Comparison of ENCODE assay signal across 24 mouse cellular contexts in the genomic region with DNA sequence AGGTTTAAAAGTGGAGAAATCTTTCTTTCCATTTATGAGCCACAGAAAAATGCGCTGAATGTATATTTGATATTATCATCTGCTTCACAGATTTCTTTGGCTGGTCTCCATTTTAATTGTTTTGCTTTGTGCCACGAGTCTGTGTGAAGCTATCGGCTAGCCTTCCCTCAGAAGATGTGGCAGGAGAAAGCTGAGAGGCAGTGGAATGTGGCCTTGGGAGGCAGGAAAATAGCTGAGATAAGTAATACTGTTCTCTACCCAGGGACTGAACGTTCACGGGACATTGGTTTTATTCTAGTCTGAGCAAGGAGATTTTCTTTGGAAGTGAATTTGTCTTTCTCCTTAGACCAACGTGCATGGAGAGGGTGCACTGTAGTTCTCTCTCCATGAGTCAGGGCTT.
DNase-seq lines count a peak whose midpoint lies in the region; ATAC-seq lines count a peak whose summit lies in the region.
"Had no signal": no experiment of that assay in that cellular context is flagged by ENCODE, and none has a peak within 500 bp of the region (broad histone marks: within the 10 kb centered on the region; RNA-seq: fewer than 3 reads in every experiment).

No protein-coding gene starts in this region.

- peak; percentile 68 for DNase-seq in embryonic facial prominence, embryonic 14.5 days (ENCODE audit: low spot score)
- no peak for DNase-seq in embryonic facial prominence, embryonic 10.5 days (ENCODE audit: low spot score)
- no peak for DNase-seq in kidney, adult 8-10 months
- peak; percentile 16 for DNase-seq in ovary, postnatal 36 days (ENCODE audit: low spot score)
- DNase-seq in ovary, postnatal 10 days (ENCODE audit: low spot score) = no peak
- no peak for DNase-seq in liver, embryonic 11.5 days (ENCODE audit: low spot score)
- DNase-seq: cerebellum, adult 8-10 months; cerebellum, postnatal 25 days; heart, adult 2 months; kidney, postnatal 14 days; layer of hippocampus, adult 9-11 months; liver, postnatal 0 days; lung, postnatal 10 days; right cerebral cortex, postnatal 4 days; thymus, postnatal 4 days had no signal

- H3K4me1 ChIP-seq in embryonic facial prominence, embryonic 14.5 days (ENCODE audit: control insufficient read depth, insufficient read depth, low read length) = 0 out of 2 replicates have a peak, but pooled peaks cover 8% of the 10 kb centered on the region
- peaks cover 4% of the 10 kb centered on the region; the same call in 1 of the 2 replicates for H3K4me1 ChIP-seq in embryonic facial prominence, embryonic 10.5 days
- peaks cover 18% of the 10 kb centered on the region for H3K4me1 ChIP-seq in kidney, embryonic 16.5 days (ENCODE audit: insufficient read depth, low read length)
- no peaks in the 10 kb centered on the region for H3K4me1 ChIP-seq in liver, embryonic 11.5 days (replicated peaks; ENCODE audit: control insufficient read depth, insufficient read depth, low read length)
- H3K4me1 ChIP-seq: forebrain, embryonic 10.5 days; liver, embryonic 12.5 days; midbrain, embryonic 13.5 days had no signal

- H3K4me3 ChIP-seq in embryonic facial prominence, embryonic 14.5 days (ENCODE audit: low read depth, low read length) = no peak overlapping the region
- no peak overlapping the region for H3K4me3 ChIP-seq in embryonic facial prominence, embryonic 10.5 days
- H3K4me3 ChIP-seq in kidney, embryonic 16.5 days (ENCODE audit: low read length) = no peak overlapping the region
- no peak overlapping the region for H3K4me3 ChIP-seq in liver, embryonic 11.5 days (ENCODE audit: low read depth, low read length)
- H3K4me3 ChIP-seq: forebrain, embryonic 10.5 days; heart, adult 2 months; liver, embryonic 12.5 days; midbrain, embryonic 13.5 days had no signal

- ATAC-seq in embryonic facial prominence, embryonic 14.5 days (ENCODE audit: low read depth) = no peak
- no peak for ATAC-seq in kidney, embryonic 16.5 days (ENCODE audit: low FRiP score, low TSS enrichment)
- ATAC-seq in liver, embryonic 11.5 days (replicated peaks; ENCODE audit: low FRiP score) = no peak
- ATAC-seq: forebrain, embryonic 16.5 days; intestine, postnatal 0 days; liver, embryonic 12.5 days; liver, postnatal 0 days; midbrain, embryonic 13.5 days had no signal

- H3K27me3 ChIP-seq in embryonic facial prominence, embryonic 14.5 days (replicated peaks; ENCODE audit: control insufficient read depth, insufficient read depth, low read length) = no peaks in the 10 kb centered on the region
- H3K27me3 ChIP-seq in embryonic facial prominence, embryonic 10.5 days (replicated peaks; ENCODE audit: low read depth, poor library complexity, severe bottlenecking) = no peaks in the 10 kb centered on the region
- no peaks in the 10 kb centered on the region for H3K27me3 ChIP-seq in kidney, embryonic 16.5 days (ENCODE audit: insufficient read depth, low read length)
- no peaks in the 10 kb centered on the region for H3K27me3 ChIP-seq in liver, embryonic 11.5 days (replicated peaks; ENCODE audit: control insufficient read depth, insufficient read depth, low read length)
- H3K27me3 ChIP-seq: liver, embryonic 12.5 days; midbrain, embryonic 13.5 days had no signal

- H3K36me3 ChIP-seq in embryonic facial prominence, embryonic 14.5 days (ENCODE audit: control insufficient read depth, insufficient read depth, low read length) = no peaks in the 10 kb centered on the region
- no peaks in the 10 kb centered on the region for H3K36me3 ChIP-seq in embryonic facial prominence, embryonic 10.5 days (replicated peaks)
- H3K36me3 ChIP-seq in kidney, embryonic 16.5 days (ENCODE audit: insufficient read depth, low read length) = no peaks in the 10 kb centered on the region
- no peaks in the 10 kb centered on the region for H3K36me3 ChIP-seq in liver, embryonic 11.5 days (ENCODE audit: control insufficient read depth, insufficient read depth, low read length)
- H3K36me3 ChIP-seq: forebrain, embryonic 10.5 days; liver, embryonic 12.5 days; midbrain, embryonic 13.5 days had no signal

- 44% methylated on average over 6 of the region's 6 CpGs for WGBS in embryonic facial prominence, embryonic 14.5 days
- 86% methylated on average over 6 of the region's 6 CpGs for WGBS in embryonic facial prominence, embryonic 10.5 days
- WGBS in kidney, embryonic 16.5 days = 39% methylated on average over 6 of the region's 6 CpGs
- 63% methylated on average over 6 of the region's 6 CpGs for WGBS in liver, embryonic 11.5 days

- no peak overlapping the region for H3K4me2 ChIP-seq in embryonic facial prominence, embryonic 14.5 days (ENCODE audit: low read depth, low read length)
- H3K4me2 ChIP-seq in kidney, embryonic 16.5 days (replicated peaks; ENCODE audit: low read depth, low read length) = no peak overlapping the region
- no peak overlapping the region for H3K4me2 ChIP-seq in liver, embryonic 11.5 days
- H3K4me2 ChIP-seq: hindbrain, embryonic 14.5 days; liver, embryonic 12.5 days; midbrain, embryonic 13.5 days had no signal

- H3K27ac ChIP-seq in embryonic facial prominence, embryonic 14.5 days (replicated peaks; ENCODE audit: low read depth, low read length) = 0 out of 2 replicates have a peak overlapping the region, but pooled peaks have one; percentile 36
- H3K27ac ChIP-seq in embryonic facial prominence, embryonic 10.5 days (replicated peaks) = no peak overlapping the region
- peak overlapping the region; percentile 36; the same call in 1 of the 2 replicates for H3K27ac ChIP-seq in kidney, embryonic 16.5 days (ENCODE audit: low read length)
- no peak overlapping the region for H3K27ac ChIP-seq in liver, embryonic 11.5 days (ENCODE audit: low read depth, low read length)
- H3K27ac ChIP-seq: forebrain, embryonic 10.5 days; heart, adult 2 months; hindbrain, embryonic 14.5 days; liver, embryonic 12.5 days; macrophage; midbrain, embryonic 13.5 days; stomach, postnatal 0 days had no signal

- no peaks in the 10 kb centered on the region for H3K9me3 ChIP-seq in embryonic facial prominence, embryonic 14.5 days (ENCODE audit: control insufficient read depth, low read length)
- H3K9me3 ChIP-seq in embryonic facial prominence, embryonic 10.5 days = no peaks in the 10 kb centered on the region
- H3K9me3 ChIP-seq in kidney, embryonic 16.5 days (ENCODE audit: low read length) = no peaks in the 10 kb centered on the region
- H3K9me3 ChIP-seq in liver, embryonic 11.5 days (ENCODE audit: control insufficient read depth, low read length) = no peaks in the 10 kb centered on the region
- H3K9me3 ChIP-seq: forebrain, embryonic 10.5 days; liver, embryonic 12.5 days; midbrain, embryonic 13.5 days had no signal

- no peak overlapping the region for H3K9ac ChIP-seq in embryonic facial prominence, embryonic 14.5 days (ENCODE audit: low read depth, low read length)
- H3K9ac ChIP-seq in kidney, embryonic 16.5 days (replicated peaks; ENCODE audit: low read length) = no peak overlapping the region
- H3K9ac ChIP-seq in liver, embryonic 11.5 days (ENCODE audit: low read depth, low read length) = no peak overlapping the region
- H3K9ac ChIP-seq: hindbrain, embryonic 14.5 days; liver, embryonic 12.5 days; liver, postnatal 0 days; midbrain, embryonic 13.5 days had no signal

Comparison
In these comparisons a context has a peak if more than half of its experiments do, and no peak if none do; other contexts are left out.
1. DNase-seq: peak in embryonic facial prominence, embryonic 14.5 days (single experiment) and ovary, postnatal 36 days (single experiment); none in embryonic facial prominence, embryonic 10.5 days (single experiment), kidney, adult 8-10 months (0 of 2), ovary, postnatal 10 days (single experiment) and liver, embryonic 11.5 days (single experiment).
2. H3K27ac ChIP-seq: peak in embryonic facial prominence, embryonic 14.5 days (single experiment) and kidney, embryonic 16.5 days (single experiment); none in embryonic facial prominence, embryonic 10.5 days (single experiment) and liver, embryonic 11.5 days (single experiment).